Mouse (Mus musculus): Measurements from ENCODE around the gene Mmachc. TPM values are rescaled to one million over a fixed set of nuclear protein-coding genes. Genes with fewer than 3 reads are reported as not detected.
A peak's percentile ranks its signal among the peaks of the same experiment; 100 is the strongest.

Gene Mmachc
- total RNA-seq (2015), result 8.1 and 10.9 TPM in 2 replicates
- 5.2 and 6.4 TPM in 2 replicates for total RNA-seq (2017)

DNA sequence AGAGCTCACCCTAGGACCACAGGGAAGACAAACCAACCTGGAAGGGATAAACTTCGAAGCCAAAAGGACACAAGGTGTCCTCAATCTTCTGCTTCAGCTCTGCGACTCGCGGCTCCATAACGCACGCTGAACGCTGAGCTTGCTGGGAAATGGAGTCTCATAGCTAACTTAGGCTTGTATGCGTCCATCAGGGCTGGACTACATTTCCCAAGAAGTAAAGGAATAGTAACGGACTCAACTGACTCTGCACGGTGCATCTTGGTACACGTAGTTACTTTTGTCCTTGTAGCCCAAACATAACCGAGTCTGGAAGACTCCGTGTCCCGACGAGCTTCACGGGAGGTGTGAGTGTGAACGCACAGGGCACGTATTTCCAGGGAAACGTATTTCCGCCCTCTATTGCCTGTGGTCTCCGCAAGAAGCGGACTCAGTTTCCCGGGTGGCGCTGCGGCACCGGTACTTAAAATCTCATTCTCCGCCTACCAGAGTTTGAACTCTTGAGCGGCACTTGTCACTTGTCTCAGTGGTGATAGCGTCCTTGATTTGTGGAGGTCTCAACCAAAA lies at the start of gene Mmachc, which contains the start of gene Ccdc163:
TSS of gene Mmachc (minus strand) at position 206 of the 564 bp plus-strand sequence.
TSS of gene Ccdc163 (plus strand) at position 309 of the 564 bp plus-strand sequence.
- ATAC-seq (ENCODE audit: poor library complexity, severe bottlenecking), result peak; percentile 96

DNA sequence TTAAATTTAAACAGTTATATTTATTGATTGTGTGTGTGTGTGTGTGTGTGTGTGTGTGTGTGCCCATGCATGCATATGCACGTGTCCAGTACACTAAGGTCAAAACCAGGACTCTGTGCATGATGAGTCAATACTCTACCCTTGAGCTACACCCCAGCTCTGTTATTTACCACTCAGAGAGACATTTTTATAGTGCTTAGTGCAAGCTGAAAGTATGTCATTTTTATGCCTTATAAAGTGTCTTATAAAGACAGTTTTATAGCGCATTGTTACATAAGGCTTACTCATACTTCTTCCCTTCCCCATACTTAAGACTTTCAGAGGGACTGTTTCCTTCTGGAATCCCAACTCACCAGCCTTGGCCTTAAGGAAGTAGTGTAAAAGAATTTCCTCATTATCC lies 41.5 kb upstream of the Mmachc start:
- no peak for ATAC-seq (ENCODE audit: poor library complexity, severe bottlenecking)

DNA sequence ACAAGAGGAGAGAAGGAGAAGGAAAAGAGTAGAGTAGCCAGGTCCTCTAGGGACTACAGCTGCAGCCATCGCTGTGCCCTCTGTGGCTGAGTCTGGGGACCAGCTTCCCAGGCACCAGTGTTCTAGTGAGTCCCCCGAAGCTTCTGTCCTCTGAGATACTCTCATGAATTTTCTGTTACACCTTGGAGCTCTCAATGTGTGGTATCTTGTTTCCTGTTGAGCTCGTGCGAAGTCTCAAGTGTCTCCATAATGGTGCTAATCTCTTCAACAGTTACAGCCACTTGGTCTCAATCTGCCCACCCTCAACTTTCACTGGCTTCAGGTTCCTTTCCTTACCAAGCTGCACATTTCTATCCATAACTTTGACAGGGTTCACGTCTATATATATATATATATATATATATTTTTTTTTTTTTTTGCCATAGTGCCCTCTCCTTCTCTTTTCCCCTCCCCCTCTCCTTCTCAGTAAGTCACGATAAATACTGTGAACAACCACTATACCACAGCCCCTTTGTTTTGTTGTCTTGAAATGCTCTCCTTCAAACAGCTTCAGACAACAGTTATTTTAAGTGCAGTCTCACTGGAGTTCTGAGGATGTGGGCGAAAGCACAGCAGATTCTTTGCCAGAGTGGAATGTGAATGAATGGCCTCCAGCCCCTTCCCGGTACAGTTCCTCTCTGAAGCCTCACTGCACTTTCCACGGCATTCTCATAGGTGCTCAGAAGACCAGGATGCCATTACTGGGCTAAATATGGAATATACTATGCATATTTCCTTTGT lies 31.0 kb upstream of the Mmachc start:
- ATAC-seq (ENCODE audit: poor library complexity, severe bottlenecking), result no peak

DNA sequence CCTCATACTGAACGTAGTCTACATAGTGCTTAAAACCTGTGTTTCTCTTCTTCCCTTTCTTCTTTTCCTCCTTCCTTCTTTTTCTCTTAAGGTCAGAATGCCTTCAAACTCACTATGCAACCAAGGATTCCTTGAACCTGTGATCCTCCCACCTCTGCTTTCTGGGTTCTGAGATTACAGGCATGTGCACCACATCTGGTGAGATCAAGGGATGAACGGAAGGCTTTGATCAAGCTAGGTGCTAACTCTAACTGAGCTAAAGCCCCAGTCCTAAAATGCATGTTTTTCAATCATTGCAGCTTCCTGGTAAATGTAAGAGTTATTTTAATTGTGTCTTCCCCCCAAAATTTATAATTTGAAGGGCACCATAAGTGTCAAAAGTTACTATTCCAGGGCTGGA lies 26.8 kb upstream of the Mmachc start:
- ATAC-seq (ENCODE audit: poor library complexity, severe bottlenecking), result no peak

DNA sequence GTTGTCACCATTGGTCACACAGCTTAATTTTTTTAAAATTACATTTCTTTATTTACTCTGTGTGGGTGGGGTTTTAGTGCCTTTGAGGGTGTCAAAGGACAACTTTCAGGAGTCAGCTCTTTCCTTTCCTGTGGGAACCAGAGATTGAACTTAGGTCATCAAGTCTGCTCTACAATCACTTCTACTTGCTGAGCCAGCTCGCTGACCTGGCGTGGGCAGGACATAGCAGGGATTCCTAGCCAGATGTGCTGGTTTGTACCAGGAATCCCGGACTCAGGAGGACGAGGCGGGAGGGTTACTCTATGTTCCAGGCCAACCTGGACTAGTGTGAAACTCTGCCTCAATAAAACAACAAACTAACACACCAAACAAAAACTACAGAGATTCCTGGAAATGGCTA lies 24.1 kb upstream of the Mmachc start:
- no peak for ATAC-seq (ENCODE audit: poor library complexity, severe bottlenecking)

DNA sequence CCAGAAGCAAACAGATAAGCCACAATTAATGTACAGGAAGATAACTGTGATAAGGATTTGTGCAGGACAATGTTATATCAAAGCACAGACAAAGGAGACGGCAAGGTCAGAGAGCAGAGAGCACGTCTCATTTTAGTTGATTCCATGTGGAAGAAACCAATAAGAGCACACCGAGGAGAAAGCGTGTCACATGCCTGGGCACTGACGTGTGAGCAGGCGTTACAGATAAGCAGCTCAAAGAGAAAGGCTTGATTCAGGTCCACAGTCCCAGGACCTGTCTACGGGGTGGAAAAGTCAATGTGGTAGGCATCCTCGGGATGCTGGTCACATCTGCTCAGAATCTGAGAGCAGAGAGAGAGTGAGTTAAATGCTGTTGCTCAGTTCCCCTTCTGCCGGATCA lies 22.9 kb upstream of the Mmachc start:
- ATAC-seq (ENCODE audit: poor library complexity, severe bottlenecking), result no peak

DNA sequence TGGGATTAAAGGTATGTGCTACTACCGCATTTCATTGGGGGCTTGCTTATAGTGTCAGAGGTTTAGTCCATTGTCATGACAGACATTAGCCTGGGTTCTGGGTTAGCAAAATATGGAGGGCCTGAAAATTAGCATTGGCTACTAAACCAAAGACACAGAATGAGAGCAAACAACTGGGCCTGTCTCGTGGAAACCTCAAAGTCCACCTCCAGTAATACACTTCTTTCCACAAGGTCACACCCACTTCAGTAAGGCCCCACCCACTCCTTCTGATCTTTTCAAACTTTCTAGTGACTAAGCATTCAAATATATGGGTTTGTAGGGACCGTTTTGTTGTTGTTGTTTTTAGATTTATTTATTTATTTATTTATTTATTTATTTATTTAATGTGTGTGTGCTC lies 21.3 kb upstream of the Mmachc start:
- ATAC-seq (ENCODE audit: poor library complexity, severe bottlenecking), result no peak

DNA sequence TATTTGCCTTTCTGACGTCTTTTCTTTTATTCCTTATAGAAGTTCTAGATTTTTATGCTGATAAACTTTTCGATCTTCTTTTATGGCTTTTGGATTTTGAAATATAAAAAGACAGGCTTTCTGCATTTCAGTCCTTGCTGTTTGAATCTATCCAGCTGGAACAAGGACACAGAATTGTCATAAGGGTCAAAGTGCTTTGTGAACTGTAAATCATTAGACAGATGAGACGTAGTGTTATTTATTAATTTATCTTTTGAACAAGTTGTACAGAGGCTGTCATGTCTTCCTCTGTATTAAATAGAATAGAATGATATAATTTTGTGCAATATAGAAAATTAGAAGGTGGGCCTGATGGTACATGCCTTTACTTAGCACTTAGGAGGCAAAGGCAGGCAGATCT lies 19.2 kb upstream of the Mmachc start:
- ATAC-seq (ENCODE audit: poor library complexity, severe bottlenecking), result no peak

DNA sequence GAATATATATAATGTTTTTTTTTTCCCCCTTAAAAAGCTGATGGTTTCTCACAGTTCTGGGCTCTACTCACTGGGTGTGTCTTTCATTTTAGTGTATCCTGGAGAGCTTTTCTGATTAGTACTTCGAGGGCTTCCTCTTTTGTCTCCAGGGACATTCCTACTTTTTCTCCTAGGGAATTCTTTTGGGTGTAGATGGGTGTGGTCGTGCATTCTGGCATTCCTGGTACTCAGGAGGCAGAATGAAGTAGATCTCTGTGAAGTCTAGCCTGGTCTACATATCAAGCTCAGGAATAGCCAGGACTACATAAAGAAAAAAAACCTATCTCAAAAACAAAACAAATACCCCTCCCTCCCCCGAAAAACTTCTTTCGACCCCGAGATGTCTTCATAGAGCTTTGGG lies 17.2 kb upstream of the Mmachc start:
- ATAC-seq (ENCODE audit: poor library complexity, severe bottlenecking), result no peak

DNA sequence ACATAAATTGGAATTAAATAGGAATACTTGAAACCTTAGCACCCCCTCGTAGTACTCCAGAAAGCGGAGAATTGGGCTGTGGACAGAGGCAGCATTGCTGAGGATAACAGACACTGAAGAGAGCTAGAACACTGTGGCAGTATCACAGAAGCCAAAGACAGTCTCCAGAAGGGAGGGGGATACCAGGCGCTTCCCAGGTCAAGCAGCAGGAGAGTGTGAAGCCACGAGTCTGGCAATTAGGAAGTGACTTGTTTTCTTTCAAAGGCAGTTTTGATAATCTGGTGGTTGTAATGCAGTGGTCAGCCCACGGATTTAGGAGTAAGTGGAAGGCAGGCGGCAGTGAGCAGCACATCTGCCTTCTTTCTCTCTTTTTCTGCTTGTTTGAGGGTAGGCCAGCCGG lies 14.0 kb upstream of the Mmachc start:
- no peak for ATAC-seq (ENCODE audit: poor library complexity, severe bottlenecking)

DNA sequence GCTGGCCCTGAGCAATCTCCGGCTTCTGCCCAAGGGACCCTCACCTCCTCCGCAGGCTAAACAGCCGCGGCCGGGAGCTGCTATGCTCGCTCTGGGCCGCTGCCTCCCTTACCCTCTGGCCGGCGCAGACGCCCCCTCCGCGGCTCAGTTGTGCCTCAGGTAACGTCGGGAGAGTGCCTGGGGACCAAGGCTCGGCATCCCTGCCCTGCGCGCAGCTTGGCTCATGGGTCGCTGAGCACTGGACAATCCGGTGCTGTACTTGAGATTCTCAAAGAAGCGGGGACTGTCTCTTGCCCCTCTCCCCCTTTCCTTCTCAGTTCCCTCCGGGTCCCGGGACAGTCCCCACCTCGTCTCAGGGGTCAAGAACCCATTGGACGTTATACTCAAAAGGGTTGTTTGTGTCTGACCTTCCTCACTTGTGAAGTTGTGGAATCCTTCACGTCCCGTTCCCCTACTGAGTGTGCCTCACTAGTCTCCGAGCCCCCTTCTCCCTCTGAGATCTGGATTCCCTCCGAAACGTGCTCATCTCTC lies 13.0 kb upstream of the Mmachc start:
- no peak for ATAC-seq (ENCODE audit: poor library complexity, severe bottlenecking)

DNA sequence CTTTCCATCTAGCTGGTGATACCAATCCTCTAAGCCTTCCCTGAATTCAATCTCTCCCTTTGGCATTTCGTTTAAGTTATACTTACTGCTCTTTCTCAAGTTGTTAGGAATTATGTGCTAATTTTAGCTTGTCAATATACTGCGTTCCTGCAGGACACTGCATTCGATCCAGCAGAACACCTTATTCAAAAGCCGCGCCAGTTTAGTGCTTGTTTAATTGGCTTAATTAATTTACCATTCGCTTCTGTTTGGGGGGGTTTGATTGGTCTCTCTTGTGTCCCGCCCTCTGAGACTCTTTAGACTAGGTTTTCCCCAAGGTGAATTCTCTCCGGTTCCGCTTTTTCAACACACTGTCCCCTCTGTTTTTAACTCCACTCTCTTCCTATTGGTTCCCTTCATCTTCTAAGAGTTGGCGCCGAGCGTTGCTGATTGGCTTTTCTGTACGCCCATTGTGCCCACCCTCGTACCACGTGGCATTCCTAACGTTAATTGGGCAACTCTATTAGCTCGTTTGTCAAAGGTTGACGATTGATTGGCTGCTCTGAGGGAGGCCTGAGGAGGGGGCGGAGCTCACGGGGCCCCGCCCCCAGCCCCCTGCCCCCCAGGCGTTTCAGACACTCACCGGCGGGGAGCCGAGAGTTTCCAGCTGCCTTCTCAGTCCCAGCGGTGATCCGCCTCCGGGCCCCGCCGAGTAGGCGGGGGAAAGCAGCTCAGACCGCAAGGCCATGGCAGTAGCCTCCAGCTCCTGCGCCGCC lies 12.3 kb upstream of the Mmachc start, which contains the start of gene Tesk2:
TSS of gene Tesk2 (plus strand) at position 606 of the 755 bp plus-strand sequence.
- peak; percentile 92 for ATAC-seq (ENCODE audit: poor library complexity, severe bottlenecking)

DNA sequence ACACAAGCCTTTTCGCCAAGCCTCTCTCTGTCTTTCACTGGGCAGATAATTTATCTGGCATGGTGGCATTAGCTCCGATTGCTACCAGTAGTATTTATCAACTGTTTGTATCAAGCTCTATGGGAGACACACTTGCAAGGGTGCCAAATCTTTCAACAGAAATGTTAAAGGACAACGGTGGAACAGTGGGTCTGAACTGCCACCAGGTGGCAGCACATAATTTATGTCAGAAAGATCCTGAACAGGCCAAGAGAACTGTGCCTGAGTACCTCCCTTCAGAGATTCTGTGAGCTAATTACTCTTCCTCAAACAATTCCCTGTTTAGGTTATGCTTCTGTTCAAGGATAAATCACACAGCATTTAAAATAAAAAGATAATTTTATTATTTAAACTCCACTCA lies 11.2 kb upstream of the Mmachc start:
- ATAC-seq (ENCODE audit: poor library complexity, severe bottlenecking), result peak; percentile 53

DNA sequence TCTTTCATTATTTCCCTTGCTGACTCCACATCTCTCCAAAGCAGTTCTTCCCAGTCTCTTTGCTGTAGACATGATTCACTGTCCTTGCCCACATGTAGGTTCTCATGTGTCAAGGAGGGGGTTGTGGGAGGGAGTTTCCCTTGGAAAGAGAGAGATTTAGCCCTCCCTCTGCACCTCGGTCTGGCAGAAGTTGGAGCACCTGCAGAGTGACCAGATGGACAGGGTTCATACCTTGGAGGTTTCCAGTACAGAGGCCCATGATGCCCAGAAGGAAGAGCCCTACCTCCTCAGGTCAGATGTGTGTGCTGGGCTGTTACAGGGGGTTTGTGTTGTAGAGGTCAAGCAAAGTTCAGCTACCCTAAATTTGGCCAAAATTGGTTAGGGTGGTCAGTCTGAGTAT lies 4.3 kb upstream of the Mmachc start:
- ATAC-seq (ENCODE audit: poor library complexity, severe bottlenecking), result no peak

DNA sequence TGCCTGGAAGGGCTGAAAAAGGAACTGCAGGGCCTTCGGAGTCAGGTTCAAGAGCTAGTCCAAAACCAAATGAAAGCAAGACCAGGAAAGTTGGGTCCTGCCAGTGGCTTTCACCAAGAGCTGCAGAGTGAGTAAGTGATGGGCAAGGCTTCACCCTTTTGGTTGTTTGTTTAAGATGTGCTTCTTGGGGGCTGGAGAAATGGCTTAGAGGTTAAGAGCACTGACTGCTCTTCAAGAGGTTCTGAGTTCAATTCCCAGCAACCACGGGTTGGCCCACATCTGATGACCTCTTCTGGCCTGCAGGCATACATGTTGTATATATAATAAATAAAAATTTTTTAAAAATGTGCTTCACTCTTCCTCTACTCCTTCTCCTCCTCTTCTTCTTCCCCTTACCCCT lies 1.9 kb upstream of the Mmachc start:
- no peak for ATAC-seq (ENCODE audit: poor library complexity, severe bottlenecking)

DNA sequence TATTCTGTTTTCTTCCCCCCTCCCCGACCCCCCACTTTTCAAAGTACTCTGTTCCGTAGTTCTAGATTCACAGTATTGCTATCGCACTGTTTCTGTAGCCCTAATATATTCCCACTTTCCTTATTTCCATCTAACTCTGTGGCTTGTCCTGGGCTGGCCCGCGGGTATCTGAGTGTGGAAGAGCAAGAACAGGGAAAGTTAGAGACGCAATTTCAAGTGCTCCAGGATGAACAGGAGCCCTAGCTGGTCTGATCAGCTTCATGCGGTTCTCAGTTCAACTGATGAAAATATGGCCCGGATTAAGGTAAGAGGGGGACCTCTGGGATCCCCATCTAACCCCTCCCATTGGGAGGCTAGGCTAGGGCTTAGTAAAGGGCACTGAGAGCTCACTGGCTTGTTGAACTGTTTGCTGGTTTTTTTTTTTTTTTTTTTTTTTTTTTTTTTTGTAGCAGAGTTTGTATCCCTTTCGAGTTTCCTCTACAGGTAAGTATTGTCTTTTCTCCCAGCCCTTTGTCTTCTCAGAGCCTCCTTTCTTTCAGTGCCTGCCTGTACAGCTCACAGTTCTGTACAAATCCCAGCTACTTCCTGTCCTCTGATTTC lies 685 bp upstream of the Mmachc start:
- ATAC-seq (ENCODE audit: poor library complexity, severe bottlenecking), result peak; percentile 11; the same call in 1 of the 2 replicates

DNA sequence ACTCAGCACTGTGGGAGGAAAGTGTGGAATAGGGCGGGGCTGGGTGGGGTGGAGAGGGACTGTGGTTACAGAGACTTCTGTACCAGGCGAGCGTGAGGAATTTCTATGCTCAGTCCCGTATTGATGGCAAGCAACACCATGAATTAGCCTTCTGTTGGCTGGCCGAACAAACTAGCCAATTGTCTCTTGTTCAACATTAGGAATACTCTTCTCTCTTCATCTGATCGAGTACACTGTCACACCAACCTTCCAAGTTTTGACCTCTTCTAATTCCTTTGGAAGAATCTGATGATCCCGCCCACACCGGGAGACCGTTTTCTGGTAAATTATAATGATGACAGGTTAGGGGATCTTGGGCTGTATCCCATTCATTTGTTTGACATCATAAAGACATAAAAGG lies 540 bp downstream of the Mmachc start:
- no peak for ATAC-seq (ENCODE audit: poor library complexity, severe bottlenecking)

DNA sequence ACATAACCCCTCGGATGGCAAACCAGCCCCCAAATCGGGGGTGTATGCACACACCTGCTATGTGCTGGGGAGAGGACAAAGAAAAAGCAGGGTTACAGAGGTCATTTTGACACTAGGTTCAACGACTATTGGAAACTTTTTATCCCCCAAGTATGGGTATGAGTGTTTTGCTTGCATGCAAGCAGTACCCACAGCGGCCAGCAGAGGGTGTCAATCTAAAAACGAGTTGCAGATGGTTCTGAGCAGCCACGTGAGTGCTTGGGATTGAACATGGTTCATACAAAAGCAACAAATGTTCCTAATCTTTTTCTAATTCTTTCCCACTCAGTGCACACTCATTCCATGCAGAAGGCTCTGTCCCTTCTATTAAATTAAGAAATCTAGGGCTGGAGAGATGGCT lies 4.4 kb downstream of the Mmachc start:
- peak; percentile 48 for ATAC-seq (ENCODE audit: poor library complexity, severe bottlenecking)

DNA sequence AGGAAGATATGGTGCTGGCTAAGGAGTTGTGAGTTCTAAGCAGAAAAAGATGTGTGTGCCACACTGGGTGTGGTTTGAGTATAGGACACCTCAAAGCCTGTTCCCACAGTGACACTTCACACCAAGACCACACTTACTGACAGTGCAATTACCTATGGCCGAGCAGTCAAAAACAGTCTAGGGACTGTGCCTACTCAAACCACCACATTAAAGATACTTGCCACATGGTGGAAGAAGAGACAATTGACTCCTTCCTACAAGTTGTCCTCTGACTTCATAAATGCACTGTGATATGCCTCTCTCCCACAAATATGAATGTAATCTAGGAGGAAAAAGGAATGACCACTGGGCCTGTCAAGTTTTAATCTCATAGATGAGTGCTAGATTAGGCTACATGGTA lies 7.2 kb downstream of the Mmachc start:
- ATAC-seq (ENCODE audit: poor library complexity, severe bottlenecking), result 0 out of 2 replicates have a peak, but pooled peaks have one; percentile 15

DNA sequence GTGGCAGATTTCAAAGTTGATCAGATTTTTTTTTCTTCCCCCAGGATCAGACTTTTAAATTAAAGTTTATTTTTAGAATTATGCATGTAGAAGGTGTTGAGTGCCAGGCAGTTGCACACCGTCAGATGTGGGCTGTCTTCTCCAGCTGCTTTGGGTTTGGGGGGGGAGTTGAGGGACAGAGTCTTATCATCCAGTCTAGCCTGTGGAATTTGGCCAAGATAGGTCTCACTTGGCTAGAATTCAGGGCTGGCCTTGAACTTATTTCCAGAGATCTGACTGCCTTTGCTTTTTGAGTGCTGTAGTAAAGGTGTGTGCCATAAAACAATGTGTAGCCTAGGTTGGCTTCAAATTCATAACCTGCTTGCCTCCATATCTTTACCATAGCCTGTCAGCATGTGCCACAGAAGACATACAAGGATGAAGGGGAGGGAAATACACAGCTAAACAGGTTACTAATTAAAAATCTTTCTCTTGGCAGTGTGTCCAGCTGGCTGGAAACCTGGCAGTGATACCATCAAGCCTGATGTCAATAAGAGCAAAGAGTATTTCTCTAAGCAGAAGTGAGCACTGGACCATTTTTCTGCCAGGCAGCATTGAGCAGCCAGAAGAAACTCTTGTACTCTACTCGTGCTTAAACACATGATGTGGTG lies 9.4 kb downstream of the Mmachc start:
- ATAC-seq (ENCODE audit: poor library complexity, severe bottlenecking), result no peak

DNA sequence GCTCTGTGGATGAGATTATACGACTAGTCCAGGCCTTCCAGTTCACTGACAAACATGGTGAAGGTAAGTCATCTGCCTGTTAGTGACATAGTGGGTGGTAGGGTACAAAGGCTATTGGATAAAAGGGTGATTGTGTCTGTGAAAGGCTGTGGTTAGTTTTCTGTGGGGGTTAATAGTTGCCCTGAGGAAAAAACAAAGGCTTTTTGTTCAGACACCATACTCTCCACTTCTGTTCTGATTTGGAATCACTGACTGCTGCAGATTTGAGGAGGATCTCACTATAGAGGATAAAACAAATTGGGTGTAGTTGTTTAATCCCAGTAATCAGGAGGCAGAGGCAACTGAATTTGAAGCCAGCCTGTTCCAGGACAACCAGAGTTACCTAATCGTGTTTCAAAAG lies 14.4 kb downstream of the Mmachc start:
- ATAC-seq (ENCODE audit: poor library complexity, severe bottlenecking), result no peak

All from megakaryocyte, adult 5-6 weeks (primary cell).